Mouse (Mus musculus) kidney, adult 2 months (tissue): ENCODE measurements around the gene Ccdc96. TPM values are rescaled to one million over a fixed set of nuclear protein-coding genes. Genes with fewer than 3 reads are reported as not detected.

ENCODE experiments used
- DNase-seq: peaks from one replicate; pipeline ENCODE4 v3.0.0; 2021
- H3K27ac ChIP-seq: fragments of 200-500 bp; 2 replicates; pipeline ENCODE4 v1.5.1; 2012; ENCODE audit warnings: low read depth, low read length, control low read depth, inconsistent platforms; ENCODE audit not compliant: insufficient read depth
- H3K27me3 ChIP-seq: fragments of 200-500 bp; replicated peaks from 2 replicates; pipeline ENCODE4 v1.6.1; 2012; ENCODE audit warnings: mild to moderate bottlenecking, moderate library complexity, low read length, inconsistent platforms; ENCODE audit not compliant: control insufficient read depth, insufficient read depth
- H3K36me3 ChIP-seq: fragments of 200-500 bp; 2 replicates; pipeline ENCODE4 v1.6.1; 2012; ENCODE audit warnings: mild to moderate bottlenecking, moderate library complexity, low read length, inconsistent platforms; ENCODE audit not compliant: control insufficient read depth, insufficient read depth
- H3K4me1 ChIP-seq: fragments of 200-500 bp; 2 replicates; pipeline ENCODE4 v1.6.1; 2011; ENCODE audit warnings: low read length; ENCODE audit not compliant: control insufficient read depth, insufficient read depth
- H3K4me3 ChIP-seq: fragments of 200-500 bp; 2 replicates; pipeline ENCODE4 v1.5.1; 2011; ENCODE audit warnings: mild to moderate bottlenecking, low read depth, low read length, control low read depth; ENCODE audit not compliant: insufficient read depth
- CTCF ChIP-seq: fragments of 200-500 bp; conservative IDR thresholded peaks from 2 replicates; pipeline ENCODE4 v1.5.1; 2011; ENCODE audit warnings: low read depth, mild to moderate bottlenecking, control low read depth, low read length, moderate library complexity, mixed read lengths; ENCODE audit not compliant: insufficient read depth, insufficient read length
- POLR2A ChIP-seq: fragments of 200-500 bp; IDR thresholded peaks from one replicate; pipeline ENCODE4 v1.6.1; 2011; ENCODE audit warnings: low read depth, low read length, control low read depth
- WGBS: fragments of 180-500 bp; shearing (Covaris S2); methylation state at CpG from one replicate; pipeline ENCODE4 v1.1.7; 2018; 5-methylcytosine and 5-hydroxymethylcytosine counted together
- polyA plus RNA-seq: library from polyadenylated mRNA; depleted of rRNA; stranded (reverse); fragments of >200 nt; gene quantifications from 2 replicates; pipeline ENCODE4 v1.2.3, GENCODE M21; 2012

Gene Ccdc96
- polyA plus RNA-seq, 1 experiment = 0.28 TPM

- Histone ChIP-seq H3K4me3 (no peak overlapping the region), H3K27ac (peak overlapping the region; percentile 53; the same call in 1 of the 2 replicates), H3K4me1 (peaks cover 9% of the 10 kb centered on the region; the same call in 1 of the 2 replicates), H3K27me3 (no peaks in the 10 kb centered on the region), H3K36me3 (peaks cover 7% of the 10 kb centered on the region; the same call in 1 of the 2 replicates)
- WGBS = 52% methylated on average over 10 of the region's 10 CpGs
- TF ChIP-seq CTCF = no peak
- no peak for TF ChIP-seq POLR2A
- DNase-seq = peak; percentile 72
These were observed 24.0 kb downstream of the Ccdc96 start for GRCm38 (mm10) chr5:36508351-36508750.

GRCm38 (mm10) chr5:36510956-36511355, 26.6 kb downstream of the Ccdc96 start:
- Histone ChIP-seq H3K27me3 (no peaks in the 10 kb centered on the region), H3K36me3 (peaks cover 2% of the 10 kb centered on the region; the same call in 1 of the 2 replicates), H3K4me3 (no peak overlapping the region), H3K27ac (no peak overlapping the region), H3K4me1 (peaks cover 9% of the 10 kb centered on the region; the same call in 1 of the 2 replicates)
- no peak for TF ChIP-seq CTCF
- TF ChIP-seq POLR2A = no peak
- WGBS = 83% methylated on average over 2 of the region's 2 CpGs
- DNase-seq = peak; percentile 55

DNA sequence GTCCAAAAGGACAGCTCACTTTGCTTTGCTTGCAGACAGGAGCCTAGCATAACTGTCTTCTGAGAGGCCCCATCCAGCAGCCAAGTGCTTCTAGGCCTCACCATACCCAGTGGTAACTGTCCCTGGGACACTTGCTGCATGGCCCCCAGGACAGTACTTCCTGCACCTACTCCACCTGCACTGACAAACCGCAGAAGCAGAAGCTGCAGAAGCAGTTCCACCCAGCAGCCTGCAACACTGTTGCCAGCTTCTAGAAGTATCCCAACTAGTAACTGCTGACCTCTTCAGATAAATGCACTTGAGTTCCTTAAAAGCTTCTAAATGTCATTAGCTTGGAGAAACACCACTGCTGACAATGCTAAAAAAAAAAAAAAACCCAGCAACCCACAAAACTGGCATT, 30.7 kb downstream of the Ccdc96 start:
- H3K4me3 ChIP-seq = no peak overlapping the region
- H3K27me3 ChIP-seq = no peaks in the 10 kb centered on the region
- no peak for DNase-seq
- 74% methylated on average over 1 of the region's 1 CpGs for WGBS
- TF ChIP-seq CTCF (no peak), POLR2A (no peak)
- H3K4me1 ChIP-seq = no peaks in the 10 kb centered on the region
- no peak overlapping the region for H3K27ac ChIP-seq
- H3K36me3 ChIP-seq = no peaks in the 10 kb centered on the region; the same call in 1 of the 2 replicates

- WGBS = 83% methylated on average over 5 of the region's 5 CpGs
- H3K4me3 ChIP-seq = no peak overlapping the region
- DNase-seq = no peak
- H3K27ac ChIP-seq = no peak overlapping the region
- H3K4me1 ChIP-seq = no peaks in the 10 kb centered on the region
- H3K36me3 ChIP-seq = no peaks in the 10 kb centered on the region; the same call in 1 of the 2 replicates
- TF ChIP-seq POLR2A (no peak), CTCF (no peak)
- H3K27me3 ChIP-seq = no peaks in the 10 kb centered on the region
These were observed 31.2 kb downstream of the Ccdc96 start for GRCm38 (mm10) chr5:36515558-36515957.

GRCm38 (mm10) chr5:36517596-36517995, 33.2 kb downstream of the Ccdc96 start:
- DNase-seq = no peak
- TF ChIP-seq CTCF (no peak), POLR2A (no peak)
- Histone ChIP-seq H3K27me3 (no peaks in the 10 kb centered on the region), H3K4me1 (no peaks in the 10 kb centered on the region), H3K4me3 (no peak overlapping the region), H3K27ac (no peak overlapping the region), H3K36me3 (no peaks in the 10 kb centered on the region; the same call in 1 of the 2 replicates)
- WGBS = 80% methylated on average over 3 of the region's 3 CpGs

DNA sequence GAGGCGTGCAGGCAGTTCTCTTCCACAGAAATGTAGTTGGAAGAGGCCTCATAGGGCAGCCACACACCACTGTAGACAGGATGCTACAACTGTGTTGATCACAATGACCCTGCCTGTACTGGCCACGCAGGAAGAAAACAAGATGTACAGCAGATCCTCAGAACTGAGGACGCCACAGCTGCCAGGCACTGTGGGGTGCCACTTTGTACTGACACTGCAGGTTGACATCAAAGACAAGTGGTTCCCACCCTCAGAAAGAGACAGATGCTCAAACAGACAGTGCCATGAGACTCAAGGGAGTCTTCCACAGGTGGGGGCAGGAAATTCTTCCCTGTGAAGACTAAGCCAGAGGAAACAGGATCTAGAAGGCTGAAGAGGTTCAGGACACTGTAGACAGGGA, 35.4 kb downstream of the Ccdc96 start:
- Histone ChIP-seq H3K4me1 (no peaks in the 10 kb centered on the region), H3K27ac (no peak overlapping the region), H3K27me3 (no peaks in the 10 kb centered on the region), H3K36me3 (no peaks in the 10 kb centered on the region; the same call in 1 of the 2 replicates), H3K4me3 (no peak overlapping the region)
- no peak for DNase-seq
- 84% methylated on average over 3 of the region's 3 CpGs for WGBS
- no peak for TF ChIP-seq CTCF
- no peak for TF ChIP-seq POLR2A

DNA sequence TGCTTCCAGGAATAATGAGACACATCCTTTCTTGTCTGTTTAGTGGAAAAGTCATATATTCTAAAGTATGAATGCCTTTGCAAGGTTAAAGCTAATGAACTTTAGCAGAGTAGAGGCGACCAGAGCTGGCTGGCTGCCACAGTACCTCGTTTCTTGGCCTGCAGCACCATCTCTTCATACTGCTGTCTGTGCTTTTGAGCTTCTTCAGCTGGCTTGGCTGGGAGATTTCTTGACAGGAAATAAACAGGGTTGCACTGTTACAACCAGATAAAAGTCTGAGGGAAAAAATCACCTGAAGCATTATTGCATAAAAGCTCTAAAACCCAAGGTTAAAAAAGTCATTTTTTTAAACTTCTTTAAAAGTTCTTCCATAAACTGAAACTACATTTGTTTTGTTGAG, 38.4 kb downstream of the Ccdc96 start:
- peak; percentile 68 for DNase-seq
- Histone ChIP-seq H3K4me1 (peaks cover 9% of the 10 kb centered on the region; the same call in 1 of the 2 replicates), H3K36me3 (no peaks in the 10 kb centered on the region; the same call in 1 of the 2 replicates), H3K4me3 (no peak overlapping the region), H3K27ac (no peak overlapping the region), H3K27me3 (no peaks in the 10 kb centered on the region)
- 4% methylated on average over 2 of the region's 2 CpGs for WGBS
- TF ChIP-seq CTCF (no peak), POLR2A (no peak)

DNA sequence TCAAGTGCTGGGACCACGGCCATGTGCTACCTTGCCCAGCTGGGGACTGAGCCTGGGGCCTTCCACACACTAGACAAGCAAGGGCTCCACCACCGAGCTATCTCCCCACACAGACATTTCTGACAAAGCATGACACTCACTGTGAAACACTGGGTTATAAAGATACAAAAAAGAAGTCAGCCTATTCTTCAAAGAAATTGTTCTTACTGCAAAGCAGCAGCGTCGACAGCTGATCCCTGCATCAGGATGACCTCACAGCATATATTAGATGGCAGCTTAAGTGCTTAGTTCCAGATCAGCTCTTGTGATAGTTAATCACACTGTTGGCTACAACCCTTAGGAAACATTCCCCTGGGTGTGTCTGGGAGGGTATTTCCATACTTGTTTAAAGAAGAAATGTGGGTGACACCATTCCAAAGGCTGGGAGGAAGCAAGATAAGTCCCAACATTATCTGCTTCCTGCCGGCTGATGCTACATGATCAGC, 38.9 kb downstream of the Ccdc96 start:
- Histone ChIP-seq H3K4me1 (peaks cover 9% of the 10 kb centered on the region; the same call in 1 of the 2 replicates), H3K4me3 (no peak overlapping the region), H3K27me3 (no peaks in the 10 kb centered on the region), H3K27ac (no peak overlapping the region), H3K36me3 (no peaks in the 10 kb centered on the region; the same call in 1 of the 2 replicates)
- TF ChIP-seq CTCF (no peak), POLR2A (no peak)
- DNase-seq = no peak
- WGBS = 64% methylated on average over 5 of the region's 5 CpGs
